Mouse (Mus musculus) erythroblast, embryonic 14.5 days (primary cell): Measurements from ENCODE around the gene Tnfrsf22.

Experiments
- GATA1 ChIP-seq: IDR thresholded peaks from 2 replicates; pipeline ENCODE4 v1.6.1; 2012; ENCODE audit warnings: low read length, inconsistent platforms, mixed read lengths
- TAL1 ChIP-seq: IDR thresholded peaks from 3 replicates; pipeline ENCODE4 v1.6.1; 2012; ENCODE audit warnings: low read length, inconsistent platforms, mixed read lengths

DNA sequence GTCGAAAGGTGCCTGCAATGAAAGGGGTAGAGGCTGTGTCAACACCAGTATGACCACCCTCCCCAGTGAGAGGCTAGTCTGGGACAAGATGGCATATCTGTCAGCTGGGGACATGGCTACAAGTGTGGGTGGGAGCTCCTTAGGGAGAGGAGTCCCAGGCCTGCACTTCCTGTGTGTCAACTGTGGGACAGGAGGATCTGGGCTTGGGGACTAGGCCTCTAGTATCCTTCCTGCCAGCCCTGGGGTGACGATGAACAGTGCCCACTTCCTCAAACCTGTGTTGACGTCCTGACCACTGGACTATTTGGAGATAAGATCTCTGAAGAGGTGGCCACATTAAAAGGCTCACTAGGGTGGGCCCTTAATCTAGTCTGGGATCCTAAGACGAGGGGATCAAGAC, 40.5 kb upstream of the Tnfrsf22 start:
- TF ChIP-seq GATA1 (no peak), TAL1 (no peak)
